In genomic region chr6:126481257-126481656, GRCm38 (mm10) we compare ENCODE assay signal across 10 mouse cellular contexts. TPM values are rescaled to one million over a fixed set of nuclear protein-coding genes. Genes with fewer than 3 reads are reported as not detected.
DNase-seq lines count a peak whose midpoint lies in the region; ATAC-seq and TF ChIP-seq lines count a peak whose summit lies in the region.
"Had no signal": no experiment of that assay in that cellular context is flagged by ENCODE, and none has a peak within 500 bp of the region (broad histone marks: within the 10 kb centered on the region; RNA-seq: fewer than 3 reads in every experiment).

No protein-coding gene starts in this region.

- H3K9me3 ChIP-seq in kidney, postnatal 0 days (replicated peaks; ENCODE audit: low read length) = no peaks in the 10 kb centered on the region
- H3K9me3 ChIP-seq in hindbrain, embryonic 11.5 days (ENCODE audit: control insufficient read depth, low read length) = no peaks in the 10 kb centered on the region

- WGBS in kidney, postnatal 0 days = 60% methylated on average over 6 of the region's 6 CpGs
- WGBS in hindbrain, embryonic 11.5 days = 74% methylated on average over 6 of the region's 6 CpGs

- no peaks in the 10 kb centered on the region for H3K27me3 ChIP-seq in kidney, postnatal 0 days (ENCODE audit: insufficient read depth, low read length)
- no peaks in the 10 kb centered on the region for H3K27me3 ChIP-seq in hindbrain, embryonic 11.5 days (ENCODE audit: control insufficient read depth, insufficient read depth, low read length)

- no peak for ATAC-seq in kidney, postnatal 0 days (replicated peaks; ENCODE audit: low FRiP score, low read depth)
- ATAC-seq in hindbrain, embryonic 11.5 days (ENCODE audit: low FRiP score) = no peak

- H3K4me1 ChIP-seq in kidney, postnatal 0 days (replicated peaks; ENCODE audit: insufficient read depth, low read length) = no peaks in the 10 kb centered on the region
- H3K4me1 ChIP-seq in hindbrain, embryonic 11.5 days (replicated peaks; ENCODE audit: control insufficient read depth, insufficient read depth, low read length) = no peaks in the 10 kb centered on the region

- no peak overlapping the region for H3K9ac ChIP-seq in kidney, postnatal 0 days (ENCODE audit: low read depth, low read length)
- H3K9ac ChIP-seq in hindbrain, embryonic 11.5 days (ENCODE audit: low read depth, low read length) = no peak overlapping the region

- no peak overlapping the region for H3K4me3 ChIP-seq in kidney, postnatal 0 days (replicated peaks; ENCODE audit: low read depth, low read length)
- H3K4me3 ChIP-seq in hindbrain, embryonic 11.5 days (ENCODE audit: low read depth, low read length) = no peak overlapping the region

- no peak overlapping the region for H3K27ac ChIP-seq in kidney, postnatal 0 days
- no peak overlapping the region for H3K27ac ChIP-seq in hindbrain, embryonic 11.5 days (ENCODE audit: low read depth, low read length)

- peak; percentile 59 for TF ChIP-seq CTCF in kidney, postnatal 0 days (IDR thresholded peaks at IDR 0.05; ENCODE audit: low read depth)

- no peak overlapping the region for H3K4me2 ChIP-seq in kidney, postnatal 0 days (ENCODE audit: low read length)
- H3K4me2 ChIP-seq in hindbrain, embryonic 11.5 days (replicated peaks; ENCODE audit: low read depth, low read length) = no peak overlapping the region
- H3K4me2 ChIP-seq: midbrain, embryonic 11.5 days had no signal

- no peaks in the 10 kb centered on the region for H3K36me3 ChIP-seq in kidney, postnatal 0 days (ENCODE audit: insufficient read depth, low read length)
- H3K36me3 ChIP-seq in hindbrain, embryonic 11.5 days (ENCODE audit: control insufficient read depth, insufficient read depth, low read length) = no peaks in the 10 kb centered on the region

- peak; percentile 54 for DNase-seq in embryo, embryonic 10 days (ENCODE audit: low spot score)
- no peak for DNase-seq in embryo, embryonic 11 days
- peak; percentile 50 for DNase-seq in kidney, postnatal 0 days (ENCODE audit: low spot score)
- DNase-seq in kidney, adult 11 months = no peak
- DNase-seq in 3T3-L1 (ENCODE audit: low read depth, low spot score) = peak; percentile 52
- peak; percentile 81 to 83 for DNase-seq in cerebellum, postnatal 10 days
- DNase-seq in frontal cortex, postnatal 36 days (ENCODE audit: low spot score in 2 of 2) = no peak
- DNase-seq in hindbrain, embryonic 11.5 days (ENCODE audit: low spot score) = no peak
- DNase-seq: kidney, adult 18-20 months had no signal

RNA-seq across cellular contexts. Expression of gene Kcna5, which starts 54.0 kb away (rescaled TPM):
- 3.0 and 3.5 TPM in 2 replicates for polyA plus RNA-seq in kidney, postnatal 0 days (2015; fragmentation: Nextera tagmentation; extraction: Ambion mirVana)
- 3.5 and 3.9 TPM in 2 replicates for polyA plus RNA-seq in hindbrain, embryonic 11.5 days (2014; fragmentation: Nextera tagmentation; extraction: Ambion mirVana)

Comparison
In these comparisons a context has a peak if more than half of its experiments do, and no peak if none do; other contexts are left out.
1. DNase-seq: peak in embryo, embryonic 10 days (single experiment), kidney, postnatal 0 days (single experiment), 3T3-L1 (single experiment) and cerebellum, postnatal 10 days (2 of 2); none in embryo, embryonic 11 days (single experiment), kidney, adult 11 months (single experiment), frontal cortex, postnatal 36 days (0 of 2) and hindbrain, embryonic 11.5 days (single experiment).